Mouse (Mus musculus): Measurements from ENCODE around the gene Phldb3.
"Not testable (repeated sequence)": the region's sequence is repeated elsewhere in the genome, so short reads cannot be mapped to it uniquely, and the experiment has no call there.

Gene Phldb3

GRCm38 (mm10) chr7:24594309-24594803, 16.2 kb upstream of the Phldb3 start:
- DNase-seq (ENCODE audit: low spot score), result peak; percentile 53

GRCm38 (mm10) chr7:24595464-24595863, 15.1 kb upstream of the Phldb3 start:
- no peak for DNase-seq (ENCODE audit: low spot score)

GRCm38 (mm10) chr7:24598121-24598520, 12.4 kb upstream of the Phldb3 start:
- DNase-seq (ENCODE audit: low spot score), result no peak

- DNase-seq (ENCODE audit: low spot score), result no peak
Measured at GRCm38 (mm10) chr7:24599211-24600067, 11.1 kb upstream of the Phldb3 start.

GRCm38 (mm10) chr7:24600941-24601597, 9.5 kb upstream of the Phldb3 start:
- DNase-seq (ENCODE audit: low spot score), result peak; percentile 98

- no peak for DNase-seq (ENCODE audit: low spot score)
Measured at GRCm38 (mm10) chr7:24605561-24605960, 5.0 kb upstream of the Phldb3 start.

- no peak for DNase-seq (ENCODE audit: low spot score)
Measured at GRCm38 (mm10) chr7:24606046-24606445, 4.5 kb upstream of the Phldb3 start.

GRCm38 (mm10) chr7:24608017-24608416, 2.5 kb upstream of the Phldb3 start:
- peak; percentile 71 for DNase-seq (ENCODE audit: low spot score)

GRCm38 (mm10) chr7:24608561-24608960, 2.0 kb upstream of the Phldb3 start:
- DNase-seq (ENCODE audit: low spot score), result no peak

- peak; percentile 87 for DNase-seq (ENCODE audit: low spot score)
Measured at GRCm38 (mm10) chr7:24610879-24611494, 424 bp downstream of the Phldb3 start.

- no peak for DNase-seq (ENCODE audit: low spot score)
Measured at GRCm38 (mm10) chr7:24611709-24612108, 1.1 kb downstream of the Phldb3 start.

GRCm38 (mm10) chr7:24612308-24612910, 1.8 kb downstream of the Phldb3 start:
- DNase-seq (ENCODE audit: low spot score), result peak; percentile 8

GRCm38 (mm10) chr7:24614816-24615215, 4.3 kb downstream of the Phldb3 start:
- DNase-seq (ENCODE audit: low spot score), result no peak

- DNase-seq (ENCODE audit: low spot score), result no peak
Measured at GRCm38 (mm10) chr7:24617763-24618162, 7.2 kb downstream of the Phldb3 start.

GRCm38 (mm10) chr7:24618374-24618773, 7.8 kb downstream of the Phldb3 start:
- DNase-seq (ENCODE audit: low spot score), result not testable (repeated sequence)

- DNase-seq (ENCODE audit: low spot score), result no peak
Measured at GRCm38 (mm10) chr7:24619671-24620397, 9.3 kb downstream of the Phldb3 start.

GRCm38 (mm10) chr7:24621193-24621592, 10.6 kb downstream of the Phldb3 start:
- no peak for DNase-seq (ENCODE audit: low spot score)

GRCm38 (mm10) chr7:24622967-24623366, 12.4 kb downstream of the Phldb3 start:
- no peak for DNase-seq (ENCODE audit: low spot score)

GRCm38 (mm10) chr7:24628685-24629610, 18.4 kb downstream of the Phldb3 start:
- DNase-seq (ENCODE audit: low spot score), result peak; percentile 93

GRCm38 (mm10) chr7:24629672-24630071, 19.1 kb downstream of the Phldb3 start:
- DNase-seq (ENCODE audit: low spot score), result no peak
